Mouse (Mus musculus): ENCODE measurements at regions not wholly inside any gene's neighbourhood (a gene's known extent, or its start where the extent isn't known, plus 50 kb on each side); places are given as distances from the start of the nearest gene placed in this dataset.

DNA sequence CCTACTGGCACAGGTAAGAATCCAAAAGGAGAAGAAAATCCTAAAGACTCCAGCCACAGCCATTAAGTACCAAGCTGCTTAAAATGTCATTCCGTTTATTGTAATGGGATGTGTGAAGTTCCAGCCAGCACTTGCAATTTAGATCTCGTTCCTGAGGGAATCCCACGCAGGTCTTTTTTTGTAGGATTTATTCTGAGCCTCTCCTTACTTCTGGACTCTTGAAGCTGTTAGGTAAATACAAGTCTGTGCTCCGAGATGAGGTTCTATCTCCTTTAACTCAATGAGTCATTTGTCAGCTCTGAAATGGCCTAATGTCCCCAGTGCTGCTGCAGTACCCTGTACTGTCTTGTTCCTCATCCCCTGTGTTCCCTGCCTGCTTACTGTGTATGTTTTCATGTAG is 94.9 kb upstream of the Eef1e1 start:
- DNase-seq (ENCODE audit: low spot score in 2 of 2): no peak

GRCm38 (mm10) chr13:38751876-38752275 is 93.0 kb upstream of the Eef1e1 start:
- no peak for DNase-seq (ENCODE audit: low spot score in 2 of 2)

- no peak for DNase-seq (ENCODE audit: low spot score in 2 of 2)
These were observed 81.2 kb upstream of the Eef1e1 start for GRCm38 (mm10) chr13:38740066-38740465.

- no peak for DNase-seq (ENCODE audit: low spot score in 2 of 2)
These were observed 77.6 kb upstream of the Eef1e1 start for GRCm38 (mm10) chr13:38736361-38737035.

DNA sequence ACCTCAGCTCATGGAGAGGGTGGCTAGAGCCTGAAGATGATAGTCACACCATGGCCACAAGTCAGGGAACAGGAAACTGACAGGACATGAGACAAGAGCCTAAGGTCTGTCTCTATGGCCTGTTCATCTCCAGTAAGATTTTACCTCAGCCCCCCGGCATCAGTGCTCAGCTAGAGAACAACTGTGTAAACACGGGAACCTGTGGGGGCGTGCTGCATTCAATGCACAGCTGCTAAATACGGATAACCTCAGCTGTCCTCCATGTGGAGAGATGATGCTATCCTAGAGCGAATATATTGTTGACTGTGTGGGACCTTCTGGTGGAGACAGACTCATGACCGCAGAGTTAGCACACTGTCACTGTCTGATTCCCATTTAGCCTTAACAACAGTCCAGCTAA is 76.4 kb upstream of the Eef1e1 start:
- DNase-seq (ENCODE audit: low spot score in 2 of 2): no peak

GRCm38 (mm10) chr13:38733246-38733645 is 74.4 kb upstream of the Eef1e1 start:
- DNase-seq (ENCODE audit: low spot score in 2 of 2): no peak

DNA sequence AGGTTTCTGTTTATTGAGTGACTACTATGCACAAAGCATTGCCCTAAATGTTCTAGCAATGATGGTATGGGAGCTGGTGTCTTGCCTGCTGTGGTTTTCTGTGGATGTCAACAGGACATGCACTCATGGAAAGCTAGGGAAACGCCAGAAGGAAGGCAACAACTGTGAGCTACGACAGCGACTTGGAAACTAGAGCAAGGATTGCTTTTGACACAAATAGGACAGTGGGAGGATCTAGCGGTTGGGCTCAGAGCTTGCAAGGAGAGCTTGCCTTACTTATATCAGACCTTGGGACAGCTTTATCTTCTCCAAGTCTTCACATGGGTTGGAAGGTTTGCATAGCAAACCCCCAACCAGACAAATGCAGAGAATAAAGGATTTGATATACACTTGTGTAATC is 66.6 kb upstream of the Eef1e1 start:
- no peak for DNase-seq (ENCODE audit: low spot score in 2 of 2)

DNA sequence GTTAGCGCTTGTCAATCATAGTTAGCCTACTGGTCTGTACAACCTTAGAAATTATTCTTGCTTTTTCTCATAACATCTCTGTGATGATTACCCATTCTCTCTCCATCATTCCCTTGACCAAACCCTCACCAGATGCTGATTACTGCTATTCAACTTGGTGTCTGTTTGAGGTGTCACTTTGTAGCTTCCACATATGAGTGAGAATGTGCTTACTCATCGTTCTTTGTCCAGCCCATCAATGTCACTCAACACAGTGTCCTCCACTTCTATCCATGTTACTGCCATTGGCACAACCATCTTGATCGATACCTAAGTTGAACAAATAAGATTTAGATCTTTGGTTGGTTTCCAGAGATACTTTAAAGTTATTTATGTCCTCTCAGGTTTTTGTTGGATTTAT is 62.3 kb upstream of the Eef1e1 start:
- DNase-seq (ENCODE audit: low spot score in 2 of 2): no peak

GRCm38 (mm10) chr13:38714838-38715237 is 56.0 kb upstream of the Eef1e1 start:
- DNase-seq (ENCODE audit: low spot score in 2 of 2): no peak
